Mouse (Mus musculus) layer of hippocampus, adult 18-20 months (tissue): ENCODE measurements around the gene Smoc2. TPM values are rescaled to one million over a fixed set of nuclear protein-coding genes. Genes with fewer than 3 reads are reported as not detected.
A peak's percentile ranks its signal among the peaks of the same experiment; 100 is the strongest.

Experiments
- DNase-seq, 2 experiments: peaks; one replicate each; pipeline ENCODE4 v3.0.0; 2022; ENCODE audit warnings: low spot score in 2 of 2
- long read RNA-seq: library from polyadenylated mRNA; stranded (forward); transcript quantifications from one replicate; pipeline ENCODE4 v2.0.0, GENCODE M21; 2021
- total RNA-seq, 2 experiments: library from RNA; stranded (reverse); gene quantifications; 2 replicates each; pipeline ENCODE4 v1.2.3; 2021

Smoc2 gene
- total RNA-seq: 10 to 100 TPM; 30.2 to 31.2 TPM
- long read RNA-seq, transcript Smoc2-204 (13 exons, 2,817 nt): minor isoform, 6 of 94 reads
- long read RNA-seq, transcript Smoc2-201 (13 exons, 2,832 nt): major isoform, 63 of 94 reads
- long read RNA-seq, partial matches to known transcripts: 6 of 94 reads
- long read RNA-seq, other reads (novel, unspliced or antisense): 18 of 94 reads

- peak in 1 of 2 experiments; percentile 30 for DNase-seq
Measured at GRCm38 (mm10) chr17:14279177-14279965, at the start of gene Smoc2. TSS of gene Smoc2 (plus strand) at chr17:14279506.

GRCm38 (mm10) chr17:14230698-14231430 lies 48.4 kb upstream of the Smoc2 start:
- no peak for DNase-seq

GRCm38 (mm10) chr17:14232629-14233028 lies 46.7 kb upstream of the Smoc2 start:
- peak; percentile 42 to 90 for DNase-seq

- DNase-seq: no peak
Measured at GRCm38 (mm10) chr17:14233658-14234057, 45.6 kb upstream of the Smoc2 start.

GRCm38 (mm10) chr17:14234774-14235389 lies 44.4 kb upstream of the Smoc2 start:
- DNase-seq: no peak

GRCm38 (mm10) chr17:14237134-14237533 lies 42.2 kb upstream of the Smoc2 start:
- no peak for DNase-seq

GRCm38 (mm10) chr17:14239960-14240359 lies 39.3 kb upstream of the Smoc2 start:
- no peak for DNase-seq

- DNase-seq: no peak
Measured at GRCm38 (mm10) chr17:14242634-14243033, 36.7 kb upstream of the Smoc2 start.

GRCm38 (mm10) chr17:14244195-14244965 lies 34.9 kb upstream of the Smoc2 start:
- DNase-seq: no peak

- no peak for DNase-seq
Measured at GRCm38 (mm10) chr17:14246266-14246665, 33.0 kb upstream of the Smoc2 start.

GRCm38 (mm10) chr17:14247931-14248330 lies 31.4 kb upstream of the Smoc2 start:
- peak; percentile 82 to 90 for DNase-seq

- peak in 1 of 2 experiments; percentile 44 for DNase-seq
Measured at GRCm38 (mm10) chr17:14249595-14249994, 29.7 kb upstream of the Smoc2 start.

GRCm38 (mm10) chr17:14250401-14250800 lies 28.9 kb upstream of the Smoc2 start:
- DNase-seq: no peak

- no peak for DNase-seq
Measured at GRCm38 (mm10) chr17:14252456-14252855, 26.9 kb upstream of the Smoc2 start.

GRCm38 (mm10) chr17:14254616-14255015 lies 24.7 kb upstream of the Smoc2 start:
- DNase-seq: no peak

GRCm38 (mm10) chr17:14257799-14258520 lies 21.3 kb upstream of the Smoc2 start:
- DNase-seq: no peak

GRCm38 (mm10) chr17:14258906-14259305 lies 20.4 kb upstream of the Smoc2 start:
- DNase-seq: no peak

GRCm38 (mm10) chr17:14260966-14261365 lies 18.3 kb upstream of the Smoc2 start:
- DNase-seq: no peak

GRCm38 (mm10) chr17:14262217-14262616 lies 17.1 kb upstream of the Smoc2 start:
- DNase-seq: no peak

- no peak for DNase-seq
Measured at GRCm38 (mm10) chr17:14268001-14268400, 11.3 kb upstream of the Smoc2 start.
